Mouse (Mus musculus) C2C12 (cell line): ENCODE measurements around the gene Ctnnd2.

ENCODE experiments used
- CEBPB ChIP-seq: IDR thresholded peaks from one replicate; pipeline ENCODE4 v1.6.1; 2011; ENCODE audit warnings: low read depth, mild to moderate bottlenecking, control low read depth, moderate library complexity
- CTCF ChIP-seq: IDR thresholded peaks from one replicate; pipeline ENCODE4 v1.5.1; 2011; ENCODE audit not compliant: control insufficient read depth, insufficient read depth, insufficient read length
- MAX ChIP-seq: IDR thresholded peaks from one replicate; pipeline ENCODE4 v1.6.1; 2011; ENCODE audit warnings: mild to moderate bottlenecking, control low read depth
- MYOD1 ChIP-seq: IDR thresholded peaks from one replicate; pipeline ENCODE4 v1.6.1; 2011; ENCODE audit warnings: low read depth; ENCODE audit not compliant: control insufficient read depth, insufficient read length
- USF1 ChIP-seq: IDR thresholded peaks from one replicate; pipeline ENCODE4 v1.6.1; 2011; ENCODE audit warnings: low read depth, mild to moderate bottlenecking, control low read depth, moderate library complexity

- TF ChIP-seq CEBPB (no peak), CTCF (no peak), USF1 (no peak), MYOD1 (no peak), MAX (no peak)
Measured at GRCm38 (mm10) chr15:30171493-30172195, 749 bp upstream of the Ctnnd2 start.
